Mouse (Mus musculus) neural tube, embryonic 11.5 days (tissue): ENCODE data around the gene Palld. TPM values are rescaled to one million over a fixed set of nuclear protein-coding genes. Genes with fewer than 3 reads are reported as not detected.

Source experiments
- ATAC-seq: fragments of 200-750 bp; cut with Nextera tagmentation; 2 replicates; pipeline ENCODE4 v1.8.0; 2017; ENCODE audit warnings: moderate number of reproducible peaks, mild to moderate bottlenecking, moderate TSS enrichment, moderate library complexity; ENCODE audit not compliant: insufficient read depth, low FRiP score, low TSS enrichment
- DNase-seq: peaks from one replicate; pipeline ENCODE4 v3.0.0-alpha.2; 2015; ENCODE audit warnings: low spot score
- H3K27ac ChIP-seq: fragments of 300-500 bp; sonication (generic); 2 replicates; pipeline ENCODE4 v1.5.1; 2014; ENCODE audit warnings: low read depth, mild to moderate bottlenecking, low read length
- H3K27me3 ChIP-seq: fragments of 300-500 bp; sonication (generic); 2 replicates; pipeline ENCODE4 v1.6.1; 2014; ENCODE audit warnings: mild to moderate bottlenecking, low read length, mixed read lengths; ENCODE audit not compliant: control insufficient read depth, insufficient read depth
- H3K36me3 ChIP-seq: fragments of 300-500 bp; sonication (generic); 2 replicates; pipeline ENCODE4 v1.6.1; 2014; ENCODE audit warnings: mild to moderate bottlenecking, low read length, moderate library complexity, mixed read lengths; ENCODE audit not compliant: control insufficient read depth, insufficient read depth
- H3K4me1 ChIP-seq: fragments of 300-500 bp; sonication (generic); 2 replicates; pipeline ENCODE4 v1.6.1; 2014; ENCODE audit warnings: low read length, mixed read lengths; ENCODE audit not compliant: control insufficient read depth, insufficient read depth
- H3K4me2 ChIP-seq: fragments of 300-500 bp; sonication (generic); 2 replicates; pipeline ENCODE4 v1.6.1; 2014; ENCODE audit warnings: low read depth, mild to moderate bottlenecking, moderate library complexity
- H3K4me3 ChIP-seq: fragments of 300-500 bp; sonication (generic); 2 replicates; pipeline ENCODE4 v1.5.1; 2014; ENCODE audit warnings: low read depth, low read length
- H3K9ac ChIP-seq: fragments of 300-500 bp; sonication (generic); 2 replicates; pipeline ENCODE4 v1.6.1; 2014; ENCODE audit warnings: mild to moderate bottlenecking, low read length
- H3K9me3 ChIP-seq: fragments of 300-500 bp; sonication (generic); 2 replicates; pipeline ENCODE4 v1.6.1; 2016; ENCODE audit warnings: low read length; ENCODE audit not compliant: control insufficient read depth
- WGBS: fragments of 180-500 bp; shearing (Covaris S2); extraction: QIAGEN DNeasy Blood & Tissue Kit; methylation state at CpG from one replicate; pipeline ENCODE4 v1.1.7; 2014; 5-methylcytosine and 5-hydroxymethylcytosine counted together
- polyA plus RNA-seq: library from polyadenylated mRNA; unstranded; fragments of >200 nt; fragmentation: Nextera tagmentation; extraction: Ambion mirVana; gene quantifications from 2 replicates; pipeline ENCODE4 v1.2.1, GENCODE M21; 2014

Palld gene
- polyA plus RNA-seq, 1 experiment from 2014 or later = 54.7 TPM

- Histone ChIP-seq H3K27me3 (no peaks in the 10 kb centered on the region), H3K4me2 (no peak overlapping the region), H3K4me3 (no peak overlapping the region), H3K4me1 (no peaks in the 10 kb centered on the region), H3K27ac (no peak overlapping the region), H3K36me3 (no peaks in the 10 kb centered on the region), H3K9ac (no peak overlapping the region), H3K9me3 (no peaks in the 10 kb centered on the region)
- 89% methylated on average over 5 of the region's 5 CpGs for WGBS
- ATAC-seq (no peak), DNase-seq (no peak)
Observed at GRCm38 (mm10) chr8:61847494-61847893, 55.0 kb downstream of the Palld start.

DNA sequence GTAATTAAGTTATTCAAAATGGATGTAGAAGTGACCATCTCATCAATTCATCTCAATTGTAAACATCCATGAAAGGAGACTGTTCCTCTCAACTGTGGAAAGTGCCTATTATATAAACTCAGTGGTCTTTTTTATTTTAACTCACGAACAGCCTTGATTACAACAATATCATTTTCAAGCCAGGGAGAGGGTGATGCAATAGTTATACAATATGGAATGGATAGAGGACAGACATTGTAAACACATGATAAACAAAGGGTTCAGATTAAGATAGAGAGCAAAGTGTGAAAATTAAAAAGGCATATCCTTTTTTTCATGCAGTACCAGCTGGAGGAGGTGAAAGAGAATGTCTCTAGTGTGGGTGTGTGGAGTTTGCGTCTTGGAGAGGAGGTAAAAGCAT is 57.5 kb downstream of the Palld start:
- no peak overlapping the region for H3K4me3 ChIP-seq
- H3K27ac ChIP-seq = no peak overlapping the region
- H3K36me3 ChIP-seq = no peaks in the 10 kb centered on the region
- no peaks in the 10 kb centered on the region for H3K27me3 ChIP-seq
- no peak overlapping the region for H3K4me2 ChIP-seq
- DNase-seq = no peak
- H3K9me3 ChIP-seq = no peaks in the 10 kb centered on the region
- no peaks in the 10 kb centered on the region for H3K4me1 ChIP-seq
- no peak for ATAC-seq
- no peak overlapping the region for H3K9ac ChIP-seq
- 97% methylated on average over 2 of the region's 2 CpGs for WGBS

- ATAC-seq = no peak
- H3K4me3 ChIP-seq = no peak overlapping the region
- DNase-seq = no peak
- H3K4me2 ChIP-seq = no peak overlapping the region
- no peak overlapping the region for H3K27ac ChIP-seq
- no peaks in the 10 kb centered on the region for H3K9me3 ChIP-seq
- WGBS = 68% methylated on average over 4 of the region's 4 CpGs
- H3K27me3 ChIP-seq = no peaks in the 10 kb centered on the region
- H3K9ac ChIP-seq = no peak overlapping the region
- H3K36me3 ChIP-seq = no peaks in the 10 kb centered on the region
- H3K4me1 ChIP-seq = no peaks in the 10 kb centered on the region
Observed at GRCm38 (mm10) chr8:61844575-61844974, 57.9 kb downstream of the Palld start.

- Histone ChIP-seq H3K27me3 (no peaks in the 10 kb centered on the region), H3K4me2 (no peak overlapping the region), H3K27ac (no peak overlapping the region), H3K9ac (no peak overlapping the region), H3K4me3 (no peak overlapping the region), H3K4me1 (no peaks in the 10 kb centered on the region), H3K9me3 (no peaks in the 10 kb centered on the region), H3K36me3 (no peaks in the 10 kb centered on the region)
- no peak for DNase-seq
- no peak for ATAC-seq
- WGBS = 89% methylated on average over 8 of the region's 8 CpGs
Observed at GRCm38 (mm10) chr8:61843776-61844175, 58.7 kb downstream of the Palld start.

DNA sequence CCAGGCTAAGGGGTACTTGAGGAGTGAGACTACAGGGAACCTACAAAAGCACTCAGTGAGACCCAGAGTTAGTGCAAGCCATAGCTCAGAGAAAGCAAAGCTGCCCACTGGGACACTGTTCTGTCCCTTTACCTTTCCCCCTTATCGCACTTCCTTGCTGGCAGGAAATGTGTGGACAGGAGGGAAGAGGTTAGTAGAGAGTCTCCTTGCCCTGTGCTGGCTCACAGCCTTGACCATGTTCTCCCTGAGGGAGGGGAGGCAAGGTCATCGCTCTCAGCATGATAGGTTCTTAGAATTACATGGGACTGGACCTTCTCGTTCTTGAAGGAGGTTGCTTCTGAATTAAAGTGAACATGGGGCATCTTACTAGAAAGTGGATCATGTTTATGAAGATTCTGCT is 69.3 kb downstream of the Palld start:
- H3K4me1 ChIP-seq = no peaks in the 10 kb centered on the region
- no peak overlapping the region for H3K27ac ChIP-seq
- no peak for ATAC-seq
- no peaks in the 10 kb centered on the region for H3K36me3 ChIP-seq
- H3K9ac ChIP-seq = no peak overlapping the region
- H3K27me3 ChIP-seq = no peaks in the 10 kb centered on the region
- H3K9me3 ChIP-seq = no peaks in the 10 kb centered on the region
- DNase-seq = no peak
- no peak overlapping the region for H3K4me3 ChIP-seq
- H3K4me2 ChIP-seq = no peak overlapping the region
- WGBS = 84% methylated on average over 3 of the region's 3 CpGs

GRCm38 (mm10) chr8:61831944-61832343 is 70.5 kb downstream of the Palld start:
- Histone ChIP-seq H3K4me2 (no peak overlapping the region), H3K9me3 (no peaks in the 10 kb centered on the region), H3K27ac (no peak overlapping the region), H3K9ac (no peak overlapping the region), H3K27me3 (no peaks in the 10 kb centered on the region), H3K4me1 (no peaks in the 10 kb centered on the region), H3K36me3 (no peaks in the 10 kb centered on the region), H3K4me3 (no peak overlapping the region)
- 89% methylated on average over 4 of the region's 4 CpGs for WGBS
- DNase-seq (no peak), ATAC-seq (no peak)

- H3K27ac ChIP-seq = no peak overlapping the region
- no peak for ATAC-seq
- 46% methylated on average over 6 of the region's 6 CpGs for WGBS
- no peaks in the 10 kb centered on the region for H3K4me1 ChIP-seq
- no peak overlapping the region for H3K4me3 ChIP-seq
- peak; percentile 11 for DNase-seq
- H3K36me3 ChIP-seq = no peaks in the 10 kb centered on the region
- H3K9me3 ChIP-seq = no peaks in the 10 kb centered on the region
- H3K4me2 ChIP-seq = no peak overlapping the region
- no peaks in the 10 kb centered on the region for H3K27me3 ChIP-seq
- H3K9ac ChIP-seq = no peak overlapping the region
Observed at GRCm38 (mm10) chr8:61830821-61831220, 71.7 kb downstream of the Palld start.

- no peaks in the 10 kb centered on the region for H3K9me3 ChIP-seq
- H3K4me2 ChIP-seq = no peak overlapping the region
- no peak overlapping the region for H3K4me3 ChIP-seq
- no peaks in the 10 kb centered on the region for H3K36me3 ChIP-seq
- WGBS = 92% methylated on average over 3 of the region's 3 CpGs
- no peak overlapping the region for H3K27ac ChIP-seq
- no peaks in the 10 kb centered on the region for H3K27me3 ChIP-seq
- peaks cover 2% of the 10 kb centered on the region; the same call in 1 of the 2 replicates for H3K4me1 ChIP-seq
- H3K9ac ChIP-seq = no peak overlapping the region
- DNase-seq (no peak), ATAC-seq (no peak)
Observed at GRCm38 (mm10) chr8:61824563-61824962, 77.9 kb downstream of the Palld start.

DNA sequence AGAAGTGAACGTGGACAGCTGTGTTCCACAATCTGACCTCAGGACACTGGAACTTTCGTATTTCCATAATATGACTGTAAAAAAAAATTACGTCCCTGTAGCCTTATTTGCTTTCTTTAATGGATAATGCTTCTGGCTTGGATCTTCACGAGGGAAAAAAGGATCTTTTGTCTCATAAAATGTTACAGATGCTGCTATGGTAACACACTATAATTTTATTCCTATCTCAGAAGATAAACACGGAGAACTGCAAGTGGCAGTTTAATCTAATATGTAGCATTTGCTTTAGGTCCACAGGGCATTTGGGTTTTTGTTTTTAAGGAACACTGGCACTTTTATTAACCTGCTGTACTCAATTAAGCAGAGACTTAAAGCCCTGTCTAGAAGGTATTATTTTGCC is 79.3 kb downstream of the Palld start:
- no peak for ATAC-seq
- H3K36me3 ChIP-seq = no peaks in the 10 kb centered on the region
- WGBS = 56% methylated on average over 5 of the region's 5 CpGs

More for the DNA sequence above, 79.3 kb downstream of the Palld start:
- Histone ChIP-seq H3K9me3 (no peaks in the 10 kb centered on the region), H3K4me1 (peaks cover 2% of the 10 kb centered on the region; the same call in 1 of the 2 replicates), H3K27ac (no peak overlapping the region), H3K4me3 (no peak overlapping the region), H3K27me3 (no peaks in the 10 kb centered on the region), H3K4me2 (no peak overlapping the region), H3K9ac (no peak overlapping the region)
- no peak for DNase-seq
